Mouse (Mus musculus) small intestine, adult 2 months (tissue): ENCODE results near the gene Tmem132d.

Experiments
- CTCF ChIP-seq: fragments of 200-500 bp; IDR thresholded peaks from 2 replicates; pipeline ENCODE4 v1.5.1; 2012; ENCODE audit warnings: low read depth, mild to moderate bottlenecking, control low read depth, inconsistent platforms, low read length, moderate library complexity, mixed read lengths; ENCODE audit not compliant: insufficient replicate concordance, insufficient read length; ENCODE audit errors: extremely low read depth
- POLR2A ChIP-seq: fragments of 200-500 bp; IDR thresholded peaks from 2 replicates; pipeline ENCODE4 v1.6.1; 2012; ENCODE audit warnings: low read depth, mild to moderate bottlenecking, control low read depth, inconsistent platforms, low read length, moderate library complexity

DNA sequence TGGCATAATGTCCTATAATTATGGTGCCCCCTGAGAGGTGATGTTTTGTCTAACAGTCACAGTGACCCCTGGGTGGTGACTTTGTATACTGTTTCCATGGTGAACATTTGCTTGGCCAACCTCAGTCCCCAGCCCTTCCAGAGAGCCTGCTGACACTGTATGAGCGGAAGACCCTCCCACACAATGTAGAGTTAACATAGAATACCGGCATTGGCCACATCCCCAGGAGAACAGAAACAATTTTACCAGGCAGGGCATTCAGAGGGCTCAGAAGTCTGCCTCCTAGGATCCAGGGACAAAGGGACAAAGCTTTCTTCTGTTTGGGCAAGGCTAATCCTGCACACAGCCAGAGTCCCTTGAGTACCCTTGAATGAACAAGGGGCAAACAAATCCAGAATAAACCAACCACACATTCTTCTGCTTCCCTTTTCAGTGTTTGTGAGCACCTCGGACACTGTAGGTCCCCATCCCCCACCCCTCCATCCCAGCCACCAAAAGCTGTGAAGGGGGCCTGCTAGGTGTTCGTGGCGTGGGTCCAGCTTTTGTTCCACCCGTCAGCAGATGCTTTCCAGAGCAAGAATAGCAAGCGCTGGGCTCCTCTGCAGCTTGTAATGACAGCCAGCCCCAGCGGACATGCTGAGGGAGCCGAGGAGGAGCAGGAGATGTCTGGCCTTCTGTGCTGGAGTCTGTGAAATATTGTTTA lies 228.8 kb downstream of the Tmem132d start:
- TF ChIP-seq POLR2A (no peak), CTCF (no peak)
